Mouse (Mus musculus) ES-Bruce4 (cell line): ENCODE data around the gene Wdr5. TPM values are rescaled to one million over a fixed set of nuclear protein-coding genes. Genes with fewer than 3 reads are reported as not detected.

Experiments
- H3K27ac ChIP-seq: 2 replicates; pipeline ENCODE4 v1.5.1; 2012; ENCODE audit warnings: low read length, inconsistent platforms; ENCODE audit not compliant: insufficient read depth
- H3K27me3 ChIP-seq: 2 replicates; pipeline ENCODE4 v1.6.1; 2012; ENCODE audit warnings: mild to moderate bottlenecking, low read length, inconsistent platforms; ENCODE audit not compliant: control insufficient read depth, poor library complexity, insufficient read depth, severe bottlenecking
- H3K36me3 ChIP-seq: 2 replicates; pipeline ENCODE4 v1.6.1; 2012; ENCODE audit warnings: inconsistent platforms, mild to moderate bottlenecking, low read length, moderate library complexity; ENCODE audit not compliant: control insufficient read depth, poor library complexity, insufficient read depth, severe bottlenecking
- H3K4me1 ChIP-seq: one replicate; pipeline ENCODE4 v1.8.1; 2011; ENCODE audit warnings: low read length; ENCODE audit not compliant: control insufficient read depth, insufficient read depth
- H3K4me3 ChIP-seq: 2 replicates; pipeline ENCODE4 v1.5.1; 2011; ENCODE audit warnings: low read depth, mild to moderate bottlenecking, low read length
- H3K9ac ChIP-seq: 2 replicates; pipeline ENCODE4 v1.6.1; 2012; ENCODE audit warnings: low read depth, mild to moderate bottlenecking, inconsistent platforms; ENCODE audit not compliant: poor library complexity, severe bottlenecking
- H3K9me3 ChIP-seq: replicated peaks from 2 replicates; pipeline ENCODE4 v1.6.1; 2012; ENCODE audit warnings: mild to moderate bottlenecking, low read length, inconsistent platforms; ENCODE audit not compliant: control insufficient read depth, poor library complexity, insufficient read depth, severe bottlenecking
- CTCF ChIP-seq: IDR thresholded peaks from one replicate; pipeline ENCODE4 v1.8.1; 2011; ENCODE audit warnings: low read depth, low read length
- EP300 ChIP-seq: IDR thresholded peaks from 2 replicates; pipeline ENCODE4 v1.6.1; 2011; ENCODE audit warnings: low read depth, low read length; ENCODE audit not compliant: insufficient read depth
- POLR2A ChIP-seq: IDR thresholded peaks from one replicate; pipeline ENCODE4 v1.8.1; 2011; ENCODE audit warnings: low read length; ENCODE audit not compliant: insufficient read depth
- polyA plus RNA-seq: library from polyadenylated mRNA; stranded (reverse); fragments of >200 nt; gene quantifications from 2 replicates; pipeline ENCODE4 v1.2.4, GENCODE M21; 2011; ENCODE audit warnings: low read depth; ENCODE audit not compliant: missing spikeins, insufficient read depth, insufficient read length

Gene Wdr5
- polyA plus RNA-seq, 1 experiment: 103 TPM

DNA sequence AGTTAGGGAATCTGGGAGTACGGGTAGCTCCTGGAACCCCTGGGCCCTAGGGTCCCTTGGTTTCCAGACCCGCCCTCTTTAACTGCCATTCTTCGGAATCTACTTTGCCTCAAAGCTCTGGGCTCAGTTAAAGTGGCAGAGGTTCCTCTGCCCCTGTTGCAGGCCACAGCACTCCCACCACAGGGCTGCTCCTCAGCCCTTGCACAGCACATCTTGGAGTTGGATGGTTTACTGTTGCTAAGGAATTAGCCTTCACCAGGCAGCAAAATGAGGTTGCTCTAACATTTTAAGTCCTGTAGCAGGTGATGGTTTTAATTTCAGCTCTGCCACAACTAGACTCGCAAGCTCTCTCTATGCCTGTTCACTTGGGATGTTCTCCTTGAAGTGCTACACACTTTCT, 7.4 kb upstream of the Wdr5 start, which contains the start of gene Brd3:
TSS of gene Brd3 (minus strand) at position 101 of the 400 bp plus-strand sequence.
- Histone ChIP-seq H3K9me3 (no peaks in the 10 kb centered on the region), H3K27ac (peak within 1 kb of the TSS; percentile 20; the same call in 1 of the 2 replicates), H3K27me3 (no peaks in the 10 kb centered on the region), H3K36me3 (no peaks in the 10 kb centered on the region), H3K9ac (peak within 1 kb of the TSS; percentile 63), H3K4me3 (no peak within 1 kb of the TSS), H3K4me1 (peaks cover 10% of the 10 kb centered on the region)
- TF ChIP-seq CTCF: no peak

DNA sequence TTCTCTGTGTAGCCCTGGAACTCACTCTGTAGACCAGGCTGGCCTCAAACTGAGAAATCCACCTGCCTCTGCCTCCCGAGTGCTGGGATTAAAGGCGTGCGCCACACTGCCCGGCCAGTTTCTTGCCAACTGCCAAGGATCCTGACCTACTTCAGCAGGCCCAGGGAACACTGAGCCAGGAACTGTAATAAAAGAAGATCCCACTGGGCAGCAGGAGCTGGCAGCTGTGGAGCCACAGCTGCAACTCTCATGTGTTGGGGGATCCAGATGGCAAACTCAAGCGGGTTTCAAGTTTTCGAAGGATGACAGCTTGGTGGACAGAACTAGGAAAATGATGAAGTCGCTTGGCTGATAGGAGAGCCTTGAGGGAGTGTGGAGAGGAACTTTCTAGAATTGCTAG, 4.3 kb upstream of the Wdr5 start:
- H3K4me1 ChIP-seq: peaks cover 5% of the 10 kb centered on the region
- no peak for TF ChIP-seq POLR2A
- TF ChIP-seq EP300: no peak
- TF ChIP-seq CTCF: no peak
- no peak overlapping the region for H3K9ac ChIP-seq
- H3K9me3 ChIP-seq: no peaks in the 10 kb centered on the region
- no peak overlapping the region for H3K27ac ChIP-seq
- no peaks in the 10 kb centered on the region for H3K36me3 ChIP-seq
- no peak overlapping the region for H3K4me3 ChIP-seq
- H3K27me3 ChIP-seq: no peaks in the 10 kb centered on the region

GRCm38 (mm10) chr2:27512909-27513308, 2.0 kb upstream of the Wdr5 start:
- peaks cover 3% of the 10 kb centered on the region for H3K4me1 ChIP-seq
- no peak overlapping the region for H3K9ac ChIP-seq
- H3K27ac ChIP-seq: no peak overlapping the region
- no peaks in the 10 kb centered on the region for H3K9me3 ChIP-seq
- TF ChIP-seq POLR2A: no peak
- H3K27me3 ChIP-seq: no peaks in the 10 kb centered on the region
- no peak overlapping the region for H3K4me3 ChIP-seq
- H3K36me3 ChIP-seq: no peaks in the 10 kb centered on the region

GRCm38 (mm10) chr2:27513861-27514260, 1.1 kb upstream of the Wdr5 start:
- Histone ChIP-seq H3K9ac (no peak overlapping the region), H3K4me3 (peak overlapping the region; percentile 83; the same call in 1 of the 2 replicates), H3K27me3 (no peaks in the 10 kb centered on the region), H3K9me3 (no peaks in the 10 kb centered on the region), H3K4me1 (no peaks in the 10 kb centered on the region), H3K27ac (no peak overlapping the region), H3K36me3 (peaks cover 7% of the 10 kb centered on the region)
- TF ChIP-seq POLR2A (no peak), EP300 (no peak), CTCF (no peak)

- no peaks in the 10 kb centered on the region for H3K9me3 ChIP-seq
- TF ChIP-seq EP300 (no peak), CTCF (no peak), POLR2A (no peak)
- H3K9ac ChIP-seq: peak overlapping the region; percentile 83
- H3K4me1 ChIP-seq: no peaks in the 10 kb centered on the region
- H3K27ac ChIP-seq: peak overlapping the region; percentile 42
- H3K27me3 ChIP-seq: no peaks in the 10 kb centered on the region
- H3K4me3 ChIP-seq: peak overlapping the region; percentile 90
- peaks cover 24% of the 10 kb centered on the region for H3K36me3 ChIP-seq
Measured at GRCm38 (mm10) chr2:27515341-27516166, 597 bp downstream of the Wdr5 start.

GRCm38 (mm10) chr2:27516289-27516688, 1.3 kb downstream of the Wdr5 start:
- Histone ChIP-seq H3K9me3 (no peaks in the 10 kb centered on the region), H3K4me1 (no peaks in the 10 kb centered on the region), H3K4me3 (peak overlapping the region; percentile 43), H3K9ac (peak overlapping the region; percentile 83), H3K36me3 (peaks cover 31% of the 10 kb centered on the region), H3K27ac (peak overlapping the region; percentile 41), H3K27me3 (no peaks in the 10 kb centered on the region)
- TF ChIP-seq POLR2A: no peak
- no peak for TF ChIP-seq CTCF
- no peak for TF ChIP-seq EP300
